Mouse (Mus musculus) megakaryocyte, embryonic 14.5 days (primary cell): ENCODE measurements around the gene Dnah6.

Experiments
- FLI1 ChIP-seq: IDR thresholded peaks from 2 replicates; pipeline ENCODE4 v1.6.1; 2012; ENCODE audit warnings: low read length, inconsistent platforms, mixed read lengths
- GATA1 ChIP-seq: IDR thresholded peaks from 3 replicates; pipeline ENCODE4 v1.6.1; 2012; ENCODE audit warnings: mixed read lengths, low read length, inconsistent platforms, borderline replicate concordance

GRCm38 (mm10) chr6:73203724-73204123 is 17.7 kb downstream of the Dnah6 start:
- TF ChIP-seq GATA1, result no peak
- no peak for TF ChIP-seq FLI1
